Mouse (Mus musculus) forebrain, embryonic 11.5 days (tissue): ENCODE measurements around the gene Siglecf. TPM values are rescaled to one million over a fixed set of nuclear protein-coding genes. Genes with fewer than 3 reads are reported as not detected.

ENCODE experiments used
- ATAC-seq: fragments of 200-750 bp; cut with Nextera tagmentation; replicated peaks from 2 replicates; pipeline ENCODE4 v1.8.0; 2017; ENCODE audit warnings: moderate TSS enrichment; ENCODE audit not compliant: low FRiP score
- DNase-seq: peaks from one replicate; pipeline ENCODE4 v3.0.0-alpha.2; 2017; ENCODE audit warnings: low spot score
- H3K27ac ChIP-seq: fragments of 300-500 bp; sonication (generic); 2 replicates; pipeline ENCODE4 v1.5.1; 2014; ENCODE audit warnings: low read depth, low read length
- H3K27me3 ChIP-seq: fragments of 300-500 bp; sonication (generic); 2 replicates; pipeline ENCODE4 v1.6.1; 2014; ENCODE audit warnings: mild to moderate bottlenecking, low read length, mixed read lengths; ENCODE audit not compliant: control insufficient read depth, insufficient read depth
- H3K36me3 ChIP-seq: fragments of 300-500 bp; sonication (generic); 2 replicates; pipeline ENCODE4 v1.6.1; 2014; ENCODE audit warnings: mild to moderate bottlenecking, low read length, moderate library complexity, mixed read lengths; ENCODE audit not compliant: control insufficient read depth, insufficient read depth
- H3K4me1 ChIP-seq: fragments of 300-500 bp; sonication (generic); replicated peaks from 2 replicates; pipeline ENCODE4 v1.6.1; 2014; ENCODE audit warnings: low read length, mixed read lengths; ENCODE audit not compliant: control insufficient read depth, insufficient read depth
- H3K4me2 ChIP-seq: fragments of 300-500 bp; sonication (generic); 2 replicates; pipeline ENCODE4 v1.6.1; 2014; ENCODE audit warnings: low read depth, mild to moderate bottlenecking, low read length, moderate library complexity, mixed read lengths; ENCODE audit not compliant: severe bottlenecking
- H3K4me3 ChIP-seq: fragments of 300-500 bp; sonication (generic); 2 replicates; pipeline ENCODE4 v1.5.1; 2014; ENCODE audit warnings: low read depth, low read length
- H3K9ac ChIP-seq: fragments of 300-500 bp; sonication (generic); 2 replicates; pipeline ENCODE4 v1.6.1; 2014; ENCODE audit warnings: low read length
- H3K9me3 ChIP-seq: fragments of 300-500 bp; sonication (generic); 2 replicates; pipeline ENCODE4 v1.6.1; 2016; ENCODE audit warnings: low read length, mixed read lengths; ENCODE audit not compliant: control insufficient read depth
- WGBS: fragments of 180-500 bp; shearing (Covaris S2); extraction: QIAGEN DNeasy Blood & Tissue Kit; methylation state at CpG from one replicate; pipeline ENCODE4 v1.1.7; 2014; 5-methylcytosine and 5-hydroxymethylcytosine counted together
- polyA plus RNA-seq: library from polyadenylated mRNA; unstranded; fragments of >200 nt; fragmentation: Nextera tagmentation; extraction: Ambion mirVana; gene quantifications from 2 replicates; pipeline ENCODE4 v1.2.1, GENCODE M21; 2014

The Siglecf gene
- polyA plus RNA-seq, 1 experiment from 2014 or later, result 0.23 TPM

DNA sequence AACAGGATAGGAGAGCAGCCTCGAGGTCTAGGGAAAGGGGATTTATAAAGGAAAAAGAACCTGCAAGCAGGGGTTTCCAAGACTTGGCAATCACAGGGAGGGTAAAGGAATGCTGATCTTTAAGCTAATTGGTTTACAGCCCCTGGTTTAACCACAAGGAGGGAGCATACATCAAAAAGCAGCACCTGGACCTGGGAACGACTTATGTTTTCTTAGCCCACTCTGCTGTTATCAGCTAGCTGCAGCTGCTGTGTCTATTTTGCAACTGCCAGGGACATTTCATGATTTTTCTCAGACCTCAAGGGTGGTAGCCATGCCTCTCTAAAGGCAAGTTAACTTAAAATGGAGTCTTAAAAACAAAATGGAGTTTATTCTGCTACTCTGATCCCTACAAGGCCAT, 51.6 kb downstream of the Siglecf start:
- Histone ChIP-seq H3K4me1 (no peaks in the 10 kb centered on the region), H3K36me3 (no peaks in the 10 kb centered on the region), H3K9ac (no peak overlapping the region), H3K4me2 (no peak overlapping the region), H3K4me3 (no peak overlapping the region), H3K27ac (no peak overlapping the region), H3K9me3 (no peaks in the 10 kb centered on the region), H3K27me3 (no peaks in the 10 kb centered on the region)
- ATAC-seq (no peak), DNase-seq (no peak)
- 52% methylated on average over 2 of the region's 2 CpGs for WGBS

DNA sequence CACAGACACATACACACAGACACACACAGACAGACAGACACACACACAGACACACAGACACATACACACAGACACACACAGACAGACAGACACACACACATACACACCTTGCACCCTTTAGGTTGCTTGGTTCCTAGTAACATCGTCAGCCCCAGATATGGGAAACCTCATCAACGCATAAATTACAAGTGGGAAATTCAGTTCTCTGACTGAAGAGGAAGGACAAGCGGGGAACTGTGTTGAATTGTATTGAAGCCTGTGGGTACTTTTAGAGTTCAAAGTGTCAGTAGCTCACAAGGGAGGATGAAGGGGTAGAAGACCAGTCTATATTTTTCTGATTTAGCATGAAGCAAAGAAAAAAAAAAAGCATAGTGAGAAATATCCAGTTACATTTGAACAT, 56.4 kb downstream of the Siglecf start:
- no peaks in the 10 kb centered on the region for H3K4me1 ChIP-seq
- no peaks in the 10 kb centered on the region for H3K9me3 ChIP-seq
- ATAC-seq, result no peak
- no peaks in the 10 kb centered on the region for H3K27me3 ChIP-seq
- 74% methylated on average over 3 of the region's 3 CpGs for WGBS
- no peak overlapping the region for H3K27ac ChIP-seq
- H3K36me3 ChIP-seq, result no peaks in the 10 kb centered on the region
- no peak overlapping the region for H3K4me3 ChIP-seq
- no peak overlapping the region for H3K4me2 ChIP-seq
- no peak overlapping the region for H3K9ac ChIP-seq
- DNase-seq, result no peak

DNA sequence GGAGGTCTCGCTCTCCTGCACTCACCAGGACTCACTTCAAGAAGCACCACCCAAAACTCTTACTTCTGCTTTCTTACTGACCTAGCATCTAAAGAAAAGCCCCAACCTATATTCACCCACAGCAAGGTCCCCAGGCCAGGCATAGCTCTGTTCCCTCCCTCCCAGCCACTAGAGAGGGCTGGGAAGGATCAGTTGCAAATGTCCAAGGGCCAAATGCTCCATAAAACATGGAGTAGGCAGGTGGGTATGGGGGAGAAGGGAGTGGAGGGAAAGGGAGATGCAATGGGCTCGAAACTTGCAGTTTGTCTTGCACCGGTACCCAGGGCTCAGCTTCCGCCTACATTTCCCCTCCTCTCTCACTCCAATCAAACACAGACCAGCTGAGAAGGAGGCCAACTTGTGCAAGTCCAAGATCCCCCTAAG, 57.0 kb downstream of the Siglecf start, which contains the start of gene Siglecg:
TSS of gene Siglecg (plus strand) at position 74 of the 423 bp plus-strand sequence.
- H3K4me3 ChIP-seq, result no peak within 1 kb of the TSS
- no peak within 1 kb of the TSS for H3K27ac ChIP-seq
- ATAC-seq (no peak), DNase-seq (no peak)
- no peak within 1 kb of the TSS for H3K9ac ChIP-seq
- H3K27me3 ChIP-seq, result no peaks in the 10 kb centered on the region
- H3K36me3 ChIP-seq, result no peaks in the 10 kb centered on the region
- no peak within 1 kb of the TSS for H3K4me2 ChIP-seq
- WGBS, result 91% methylated on average over 4 of the region's 4 CpGs
- no peaks in the 10 kb centered on the region for H3K9me3 ChIP-seq
- no peaks in the 10 kb centered on the region for H3K4me1 ChIP-seq

DNA sequence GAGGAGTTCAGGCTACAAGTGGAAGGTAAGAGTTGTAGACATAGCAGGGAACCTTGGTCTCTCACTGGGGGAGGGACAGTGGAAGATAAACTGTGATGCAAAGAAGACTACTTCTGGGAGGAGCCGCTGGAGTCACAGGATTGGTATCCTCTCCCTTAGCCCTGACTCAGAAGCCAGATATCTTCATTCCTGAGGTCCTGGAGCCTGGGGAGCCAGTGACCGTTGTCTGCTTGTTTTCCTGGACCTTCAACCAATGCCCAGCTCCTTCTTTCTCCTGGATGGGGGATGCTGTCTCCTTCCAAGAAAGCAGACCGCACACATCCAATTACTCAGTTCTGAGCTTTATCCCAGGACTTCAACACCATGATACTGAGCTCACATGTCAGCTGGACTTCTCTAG, 57.9 kb downstream of the Siglecf start:
- WGBS, result 92% methylated on average over 3 of the region's 3 CpGs
- Histone ChIP-seq H3K27ac (no peak overlapping the region), H3K9ac (no peak overlapping the region), H3K27me3 (no peaks in the 10 kb centered on the region), H3K36me3 (no peaks in the 10 kb centered on the region), H3K9me3 (no peaks in the 10 kb centered on the region), H3K4me3 (no peak overlapping the region), H3K4me2 (no peak overlapping the region), H3K4me1 (no peaks in the 10 kb centered on the region)
- DNase-seq (no peak), ATAC-seq (no peak)

Other genes starting within 250 kb of the Siglecf start
- gene Zfp936, start 237.1 kb upstream of the Siglecf start, polyA plus RNA-seq, result not detected in 2 replicates
- 13.8 and 14.5 TPM in 2 replicates for gene Zfp715, start 38.0 kb upstream of the Siglecf start, polyA plus RNA-seq
- 0.04 TPM in 1 of 2 replicates, not detected in the other for gene Siglecg, start 56.9 kb downstream of the Siglecf start, polyA plus RNA-seq
- not detected in 2 replicates for gene Lim2, start 76.3 kb downstream of the Siglecf start, polyA plus RNA-seq
- gene Nkg7, start 85.7 kb downstream of the Siglecf start, polyA plus RNA-seq, result not detected in 2 replicates
- not detected in 2 replicates for gene Cldnd2, start 89.4 kb downstream of the Siglecf start, polyA plus RNA-seq
- gene Etfb, start 92.7 kb downstream of the Siglecf start, polyA plus RNA-seq, result 193 and 201 TPM in 2 replicates
- not detected in 2 replicates for gene Gm45233, start 92.8 kb downstream of the Siglecf start, polyA plus RNA-seq
- gene Vsig10l, start 111.8 kb downstream of the Siglecf start, polyA plus RNA-seq, result 1.8 and 3.1 TPM in 2 replicates
- 2.0 and 2.7 TPM in 2 replicates for gene Iglon5, start 138.7 kb downstream of the Siglecf start, polyA plus RNA-seq
- gene 4931406B18Rik, start 154.6 kb downstream of the Siglecf start, polyA plus RNA-seq, result not detected in 2 replicates
- 0.71 and 1.7 TPM in 2 replicates for gene Cd33, start 193.1 kb downstream of the Siglecf start, polyA plus RNA-seq
- 6.7 and 6.8 TPM in 2 replicates for gene Zfp658, start 210.9 kb downstream of the Siglecf start, polyA plus RNA-seq
- 16.0 and 16.9 TPM in 2 replicates for gene Zfp719, start 228.3 kb downstream of the Siglecf start, polyA plus RNA-seq